Mouse (Mus musculus) stomach, embryonic 14.5 days (tissue): ENCODE measurements around the gene Trappc10. TPM values are rescaled to one million over a fixed set of nuclear protein-coding genes. Genes with fewer than 3 reads are reported as not detected.

Source experiments
- ATAC-seq: fragments of 200-750 bp; cut with Nextera tagmentation; 2 replicates; pipeline ENCODE4 v1.8.0; 2017; ENCODE audit warnings: low read depth, moderate TSS enrichment; ENCODE audit not compliant: insufficient number of reproducible peaks, insufficient read depth, low FRiP score
- H3K27ac ChIP-seq: fragments of 300-500 bp; sonication (generic); 2 replicates; pipeline ENCODE4 v1.5.1; 2014; ENCODE audit warnings: mild to moderate bottlenecking, low read length, moderate library complexity, mixed read lengths
- H3K27me3 ChIP-seq: fragments of 300-500 bp; sonication (generic); 2 replicates; pipeline ENCODE4 v1.6.1; 2014; ENCODE audit warnings: low read length, control low read depth, mixed read lengths; ENCODE audit not compliant: control insufficient read depth, insufficient read depth
- H3K36me3 ChIP-seq: fragments of 300-500 bp; sonication (generic); 2 replicates; pipeline ENCODE4 v1.6.1; 2014; ENCODE audit warnings: mild to moderate bottlenecking, control low read depth, low read length, moderate library complexity, mixed read lengths; ENCODE audit not compliant: control insufficient read depth, insufficient read depth
- H3K4me1 ChIP-seq: fragments of 300-500 bp; sonication (generic); 2 replicates; pipeline ENCODE4 v1.6.1; 2014; ENCODE audit warnings: low read length, control low read depth, mixed read lengths; ENCODE audit not compliant: control insufficient read depth, insufficient read depth
- H3K4me2 ChIP-seq: fragments of 300-500 bp; sonication (generic); replicated peaks from 2 replicates; pipeline ENCODE4 v1.6.1; 2014; ENCODE audit warnings: low read depth, low read length, control low read depth
- H3K4me3 ChIP-seq: fragments of 300-500 bp; sonication (generic); 2 replicates; pipeline ENCODE4 v1.5.1; 2014; ENCODE audit warnings: low read depth, low read length, control low read depth
- H3K9ac ChIP-seq: fragments of 300-500 bp; sonication (generic); replicated peaks from 2 replicates; pipeline ENCODE4 v1.6.1; 2014; ENCODE audit warnings: low read depth, mild to moderate bottlenecking, control low read depth, low read length, moderate library complexity, mixed read lengths
- H3K9me3 ChIP-seq: fragments of 300-500 bp; sonication (generic); 2 replicates; pipeline ENCODE4 v1.6.1; 2016; ENCODE audit warnings: low read depth, low read length, control low read depth; ENCODE audit not compliant: control insufficient read depth
- WGBS: fragments of 180-500 bp; shearing (Covaris S2); extraction: QIAGEN DNeasy Blood & Tissue Kit; methylation state at CpG from one replicate; pipeline ENCODE4 v1.1.7; 2014; 5-methylcytosine and 5-hydroxymethylcytosine counted together
- polyA plus RNA-seq: library from polyadenylated mRNA; unstranded; fragments of >200 nt; fragmentation: Nextera tagmentation; extraction: Ambion mirVana; gene quantifications from 2 replicates; pipeline ENCODE4 v1.2.1, GENCODE M21; 2014

Trappc10 gene
- polyA plus RNA-seq, 1 experiment from 2014 or later, result 14.7 TPM

- no peaks in the 10 kb centered on the region for H3K36me3 ChIP-seq
- H3K27me3 ChIP-seq, result no peaks in the 10 kb centered on the region
- H3K27ac ChIP-seq, result no peak overlapping the region
- H3K9me3 ChIP-seq, result no peaks in the 10 kb centered on the region
- H3K4me3 ChIP-seq, result no peak overlapping the region
- WGBS, result 77% methylated on average over 4 of the region's 4 CpGs
- no peak for ATAC-seq
- no peak overlapping the region for H3K9ac ChIP-seq
- H3K4me2 ChIP-seq, result no peak overlapping the region
- peaks cover 12% of the 10 kb centered on the region; the same call in 1 of the 2 replicates for H3K4me1 ChIP-seq
Measured at GRCm38 (mm10) chr10:78246725-78247124, 2.3 kb upstream of the Trappc10 start.

- 0 out of 2 replicates have a peak overlapping the region, but pooled peaks have one; percentile 69 for H3K9ac ChIP-seq
- 14% methylated on average over 7 of the region's 7 CpGs for WGBS
- no peaks in the 10 kb centered on the region for H3K36me3 ChIP-seq
- H3K4me2 ChIP-seq, result peak overlapping the region; percentile 90
- H3K9me3 ChIP-seq, result no peaks in the 10 kb centered on the region
- ATAC-seq, result peak; percentile 20; the same call in 1 of the 2 replicates
- peak overlapping the region; percentile 84 for H3K4me3 ChIP-seq
- no peaks in the 10 kb centered on the region for H3K27me3 ChIP-seq
- H3K4me1 ChIP-seq, result peaks cover 12% of the 10 kb centered on the region; the same call in 1 of the 2 replicates
- no peak overlapping the region for H3K27ac ChIP-seq
Measured at GRCm38 (mm10) chr10:78245225-78245547, 745 bp upstream of the Trappc10 start.

DNA sequence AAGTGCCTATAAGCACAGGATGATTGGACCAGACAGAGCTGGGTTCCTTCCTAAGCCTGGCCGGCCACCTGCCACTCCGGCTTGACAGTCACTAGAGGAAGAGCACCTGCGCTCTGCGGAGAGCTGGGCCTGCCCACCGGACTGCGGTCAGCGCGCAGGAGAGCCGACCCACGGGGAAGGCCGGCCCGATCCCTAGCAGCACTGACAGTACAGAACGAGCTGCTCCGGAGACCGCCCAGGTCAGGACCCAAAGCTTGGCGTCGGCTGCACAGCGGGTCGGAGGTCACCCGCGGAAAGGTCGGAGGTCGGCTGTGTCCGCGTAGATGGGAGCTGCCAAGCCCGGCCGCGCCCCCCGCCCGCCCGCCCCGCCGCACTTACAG is 393 bp downstream of the Trappc10 start:
- no peaks in the 10 kb centered on the region for H3K9me3 ChIP-seq
- peak; percentile 39; the same call in 1 of the 2 replicates for ATAC-seq
- WGBS, result under 1% methylated on average over 32 of the region's 33 CpGs
- H3K36me3 ChIP-seq, result no peaks in the 10 kb centered on the region
- peaks cover 12% of the 10 kb centered on the region; the same call in 1 of the 2 replicates for H3K4me1 ChIP-seq
- H3K9ac ChIP-seq, result peak overlapping the region; percentile 69
- peak overlapping the region; percentile 90 for H3K4me2 ChIP-seq
- no peaks in the 10 kb centered on the region for H3K27me3 ChIP-seq
- no peak overlapping the region for H3K27ac ChIP-seq
- H3K4me3 ChIP-seq, result peak overlapping the region; percentile 84

DNA sequence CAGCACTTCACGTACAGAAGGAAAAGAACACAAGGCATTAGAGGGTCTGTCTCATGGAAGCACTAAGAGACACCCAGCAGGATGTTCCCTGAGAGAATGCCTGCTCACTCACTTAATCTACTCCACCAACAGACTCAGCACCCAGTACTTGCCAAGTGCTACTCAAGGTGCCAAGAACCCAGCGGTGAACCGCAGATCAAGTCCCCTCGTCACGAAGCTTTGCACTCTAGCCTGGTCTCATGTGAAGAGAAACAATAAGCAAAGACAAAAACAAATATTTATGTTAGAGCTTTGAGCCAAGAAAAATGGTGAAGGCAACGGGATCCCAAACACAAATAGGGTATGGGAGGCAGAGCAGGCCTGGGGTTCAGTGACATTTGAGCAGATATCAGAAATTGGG is 5.5 kb downstream of the Trappc10 start:
- ATAC-seq, result no peak
- H3K4me2 ChIP-seq, result no peak overlapping the region
- H3K27ac ChIP-seq, result no peak overlapping the region
- no peaks in the 10 kb centered on the region for H3K36me3 ChIP-seq
- no peaks in the 10 kb centered on the region for H3K27me3 ChIP-seq
- H3K9me3 ChIP-seq, result no peaks in the 10 kb centered on the region
- no peak overlapping the region for H3K9ac ChIP-seq
- peaks cover 9% of the 10 kb centered on the region; the same call in 1 of the 2 replicates for H3K4me1 ChIP-seq
- 71% methylated on average over 6 of the region's 6 CpGs for WGBS
- H3K4me3 ChIP-seq, result no peak overlapping the region

GRCm38 (mm10) chr10:78238297-78238696 is 6.1 kb downstream of the Trappc10 start:
- no peak overlapping the region for H3K27ac ChIP-seq
- H3K27me3 ChIP-seq, result no peaks in the 10 kb centered on the region
- no peaks in the 10 kb centered on the region for H3K9me3 ChIP-seq
- WGBS, result 91% methylated on average over 5 of the region's 5 CpGs
- H3K9ac ChIP-seq, result no peak overlapping the region
- H3K36me3 ChIP-seq, result no peaks in the 10 kb centered on the region
- H3K4me3 ChIP-seq, result no peak overlapping the region
- no peak overlapping the region for H3K4me2 ChIP-seq
- no peak for ATAC-seq
- H3K4me1 ChIP-seq, result peaks cover 4% of the 10 kb centered on the region; the same call in 1 of the 2 replicates

DNA sequence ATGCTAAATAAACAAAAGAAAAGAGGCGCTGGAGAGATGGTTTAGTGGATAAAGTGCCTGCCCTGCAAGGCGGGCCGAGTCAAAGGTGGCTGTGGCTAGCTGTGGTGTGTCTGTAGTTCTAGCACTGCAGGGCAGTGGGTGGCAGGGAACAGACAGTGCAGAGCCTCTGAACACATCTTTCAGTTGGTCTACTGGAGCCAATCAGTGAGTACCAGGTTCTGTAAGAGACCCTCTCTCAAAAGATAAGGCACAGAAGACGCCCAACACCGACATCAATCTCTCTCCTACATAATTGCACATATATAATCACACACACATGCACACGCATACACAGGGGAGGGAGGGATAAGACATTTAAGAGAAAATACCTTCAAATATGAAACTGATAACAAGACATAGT is 6.6 kb downstream of the Trappc10 start:
- WGBS, result 75% methylated on average over 6 of the region's 6 CpGs
- Histone ChIP-seq H3K9ac (no peak overlapping the region), H3K4me2 (no peak overlapping the region), H3K9me3 (no peaks in the 10 kb centered on the region), H3K27me3 (no peaks in the 10 kb centered on the region), H3K4me1 (no peaks in the 10 kb centered on the region), H3K4me3 (no peak overlapping the region), H3K27ac (no peak overlapping the region), H3K36me3 (no peaks in the 10 kb centered on the region)
- ATAC-seq, result no peak

- Histone ChIP-seq H3K27me3 (no peaks in the 10 kb centered on the region), H3K4me2 (no peak overlapping the region), H3K9me3 (no peaks in the 10 kb centered on the region), H3K4me3 (no peak overlapping the region), H3K4me1 (no peaks in the 10 kb centered on the region), H3K27ac (no peak overlapping the region), H3K36me3 (no peaks in the 10 kb centered on the region), H3K9ac (no peak overlapping the region)
- WGBS, result 81% methylated on average over 8 of the region's 8 CpGs
- no peak for ATAC-seq
Measured at GRCm38 (mm10) chr10:78236885-78237629, 7.4 kb downstream of the Trappc10 start.

DNA sequence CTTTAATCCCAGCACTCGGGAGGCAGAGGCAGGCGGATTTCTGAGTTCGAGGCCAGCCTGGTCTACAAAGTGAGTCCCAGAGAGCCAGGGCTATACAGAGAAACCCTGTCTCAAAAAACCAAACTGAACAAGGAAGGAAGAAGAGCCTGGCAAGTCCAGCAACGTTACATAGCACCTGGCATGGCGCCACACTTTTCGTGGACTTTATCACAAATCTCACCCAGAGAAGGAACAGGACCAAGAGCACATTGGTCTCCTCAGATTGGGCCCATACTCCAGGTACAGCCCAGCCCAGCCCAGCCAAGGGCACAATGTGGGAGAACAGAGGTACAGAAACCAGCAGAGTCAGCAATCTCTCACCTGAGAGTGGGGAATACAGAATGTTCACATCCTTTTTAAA is 10.7 kb downstream of the Trappc10 start:
- no peak for ATAC-seq
- 80% methylated on average over 6 of the region's 6 CpGs for WGBS

GRCm38 (mm10) chr10:78233161-78233560 is 11.3 kb downstream of the Trappc10 start:
- no peaks in the 10 kb centered on the region for H3K4me1 ChIP-seq
- WGBS, result 89% methylated on average over 5 of the region's 5 CpGs
- ATAC-seq, result no peak

More for the DNA sequence above, 10.7 kb downstream of the Trappc10 start:
- no peaks in the 10 kb centered on the region for H3K27me3 ChIP-seq
- H3K9me3 ChIP-seq, result no peaks in the 10 kb centered on the region
- no peak overlapping the region for H3K4me3 ChIP-seq
- peaks cover 6% of the 10 kb centered on the region; the same call in 1 of the 2 replicates for H3K36me3 ChIP-seq
- H3K9ac ChIP-seq, result no peak overlapping the region
- H3K4me1 ChIP-seq, result no peaks in the 10 kb centered on the region
- H3K4me2 ChIP-seq, result no peak overlapping the region
- no peak overlapping the region for H3K27ac ChIP-seq

More at GRCm38 (mm10) chr10:78233161-78233560, 11.3 kb downstream of the Trappc10 start:
- H3K36me3 ChIP-seq, result peaks cover 12% of the 10 kb centered on the region; the same call in 1 of the 2 replicates
- H3K9me3 ChIP-seq, result no peaks in the 10 kb centered on the region
- H3K4me3 ChIP-seq, result no peak overlapping the region
- H3K27ac ChIP-seq, result no peak overlapping the region
- H3K4me2 ChIP-seq, result no peak overlapping the region
- no peaks in the 10 kb centered on the region for H3K27me3 ChIP-seq
- no peak overlapping the region for H3K9ac ChIP-seq
